Mouse (Mus musculus): ENCODE data around the gene Gnat2. TPM values are rescaled to one million over a fixed set of nuclear protein-coding genes. Genes with fewer than 3 reads are reported as not detected.

The Gnat2 gene
- polyA plus RNA-seq (2014; fragmentation: Illumina TruSeq; extraction: RNeasy Lipid Tissue Mini Kit (QIAGEN cat#74804); ENCODE audit: low read depth, low replicate concordance), result 0.77 TPM

GRCm38 (mm10) chr3:108092536-108093115, at the start of gene Gnat2:
Gnat2 (plus strand) TSS chr3:108092789.

GRCm38 (mm10) chr3:108044394-108045140, 48.0 kb upstream of the Gnat2 start, which contains the start of gene Gstm4:
Gstm4 (minus strand) TSS chr3:108044894.

DNA sequence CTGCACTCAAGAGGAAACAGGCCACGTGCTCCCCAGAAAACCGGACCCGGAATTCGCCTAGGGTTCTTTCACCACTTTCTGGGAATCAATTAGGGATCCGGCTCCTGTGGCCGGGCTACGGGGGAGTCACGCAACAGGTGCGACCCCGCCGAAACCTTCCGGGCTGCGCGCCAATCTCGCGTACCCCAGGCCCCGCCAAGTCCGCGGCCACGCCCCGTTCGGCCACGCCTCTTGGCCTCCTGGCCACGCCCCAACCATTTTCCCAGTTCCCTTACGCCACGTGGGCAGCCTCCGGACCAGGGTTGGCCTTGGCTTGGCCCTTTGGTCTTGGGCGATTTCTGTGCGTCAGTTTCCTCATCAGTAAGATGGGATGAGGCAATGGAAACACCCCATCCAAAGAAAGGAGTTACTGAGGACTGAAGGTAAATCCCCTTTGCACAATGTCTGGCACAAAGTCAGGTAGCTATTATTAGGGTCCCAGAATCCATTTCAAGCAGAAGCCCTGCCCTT, 6.1 kb upstream of the Gnat2 start, which contains the start of gene Ampd2:
Gene Ampd2, minus strand, starts transcription at position 182 of the 510 bp plus-strand sequence.

GRCm38 (mm10) chr3:108145534-108146445, 53.2 kb downstream of the Gnat2 start, which contains the start of gene Gnai3:
Gnai3 (minus strand) TSS chr3:108146146.

Other genes with a start within 250 kb of the Gnat2 start
- gene Eps8l3, start 215.6 kb upstream of the Gnat2 start, polyA plus RNA-seq (2014; fragmentation: Illumina TruSeq; extraction: RNeasy Lipid Tissue Mini Kit (QIAGEN cat#74804); ENCODE audit: low read depth, low replicate concordance), result 0.24 TPM
- 298 TPM for gene Gstm5, start 197.0 kb upstream of the Gnat2 start, polyA plus RNA-seq (2014; fragmentation: Illumina TruSeq; extraction: RNeasy Lipid Tissue Mini Kit (QIAGEN cat#74804); ENCODE audit: low read depth, low replicate concordance)
- 4.3 TPM for gene Gstm7, start 161.0 kb upstream of the Gnat2 start, polyA plus RNA-seq (2014; fragmentation: Illumina TruSeq; extraction: RNeasy Lipid Tissue Mini Kit (QIAGEN cat#74804); ENCODE audit: low read depth, low replicate concordance)
- gene Gstm6, start 149.0 kb upstream of the Gnat2 start, polyA plus RNA-seq (2014; fragmentation: Illumina TruSeq; extraction: RNeasy Lipid Tissue Mini Kit (QIAGEN cat#74804); ENCODE audit: low read depth, low replicate concordance), result 1.2 TPM
- not detected for gene Gstm3, start 123.5 kb upstream of the Gnat2 start, polyA plus RNA-seq (2014; fragmentation: Illumina TruSeq; extraction: RNeasy Lipid Tissue Mini Kit (QIAGEN cat#74804); ENCODE audit: low read depth, low replicate concordance)
- 66.2 TPM for gene Gstm2, start 106.3 kb upstream of the Gnat2 start, polyA plus RNA-seq (2014; fragmentation: Illumina TruSeq; extraction: RNeasy Lipid Tissue Mini Kit (QIAGEN cat#74804); ENCODE audit: low read depth, low replicate concordance)
- gene Gstm1, start 74.8 kb upstream of the Gnat2 start, polyA plus RNA-seq (2014; fragmentation: Illumina TruSeq; extraction: RNeasy Lipid Tissue Mini Kit (QIAGEN cat#74804); ENCODE audit: low read depth, low replicate concordance), result 53.9 TPM
- gene Gstm4, start 47.9 kb upstream of the Gnat2 start, polyA plus RNA-seq (2014; fragmentation: Illumina TruSeq; extraction: RNeasy Lipid Tissue Mini Kit (QIAGEN cat#74804); ENCODE audit: low read depth, low replicate concordance), result 3.7 TPM
- gene Ampd2, start 6.1 kb upstream of the Gnat2 start, polyA plus RNA-seq (2014; fragmentation: Illumina TruSeq; extraction: RNeasy Lipid Tissue Mini Kit (QIAGEN cat#74804); ENCODE audit: low read depth, low replicate concordance), result 8.5 TPM
- 225 TPM for gene Gnai3, start 53.4 kb downstream of the Gnat2 start, polyA plus RNA-seq (2014; fragmentation: Illumina TruSeq; extraction: RNeasy Lipid Tissue Mini Kit (QIAGEN cat#74804); ENCODE audit: low read depth, low replicate concordance)
- not detected for gene Gpr61, start 62.1 kb downstream of the Gnat2 start, polyA plus RNA-seq (2014; fragmentation: Illumina TruSeq; extraction: RNeasy Lipid Tissue Mini Kit (QIAGEN cat#74804); ENCODE audit: low read depth, low replicate concordance)
- gene Amigo1, start 93.5 kb downstream of the Gnat2 start, polyA plus RNA-seq (2014; fragmentation: Illumina TruSeq; extraction: RNeasy Lipid Tissue Mini Kit (QIAGEN cat#74804); ENCODE audit: low read depth, low replicate concordance), result 7.6 TPM
- 5.1 TPM for gene Cyb561d1, start 108.4 kb downstream of the Gnat2 start, polyA plus RNA-seq (2014; fragmentation: Illumina TruSeq; extraction: RNeasy Lipid Tissue Mini Kit (QIAGEN cat#74804); ENCODE audit: low read depth, low replicate concordance)
- 2.3 TPM for gene Atxn7l2, start 118.1 kb downstream of the Gnat2 start, polyA plus RNA-seq (2014; fragmentation: Illumina TruSeq; extraction: RNeasy Lipid Tissue Mini Kit (QIAGEN cat#74804); ENCODE audit: low read depth, low replicate concordance)
- 14.7 TPM for gene Sypl2, start 133.9 kb downstream of the Gnat2 start, polyA plus RNA-seq (2014; fragmentation: Illumina TruSeq; extraction: RNeasy Lipid Tissue Mini Kit (QIAGEN cat#74804); ENCODE audit: low read depth, low replicate concordance)
- gene Psma5, start 164.1 kb downstream of the Gnat2 start, polyA plus RNA-seq (2014; fragmentation: Illumina TruSeq; extraction: RNeasy Lipid Tissue Mini Kit (QIAGEN cat#74804); ENCODE audit: low read depth, low replicate concordance), result 101 TPM
- gene Sort1, start 191.3 kb downstream of the Gnat2 start, polyA plus RNA-seq (2014; fragmentation: Illumina TruSeq; extraction: RNeasy Lipid Tissue Mini Kit (QIAGEN cat#74804); ENCODE audit: low read depth, low replicate concordance), result 24.3 TPM